Mouse (Mus musculus): ENCODE results near the gene Tmbim6. TPM values are rescaled to one million over a fixed set of nuclear protein-coding genes. Genes with fewer than 3 reads are reported as not detected.

The Tmbim6 gene
- polyA plus RNA-seq, 1 experiment from 2014 or later, result 290 TPM

GRCm38 (mm10) chr15:99420521-99421014 lies 27.9 kb downstream of the Tmbim6 start:
- H3K36me3 ChIP-seq (ENCODE audit: control insufficient read depth, insufficient read depth), result 0 out of 2 replicates have a peak, but pooled peaks cover 7% of the 10 kb centered on the region
- peaks cover 23% of the 10 kb centered on the region for H3K4me1 ChIP-seq (ENCODE audit: control insufficient read depth, insufficient read depth, low read length)
- H3K4me3 ChIP-seq (ENCODE audit: low read length), result no peak overlapping the region; the same call in 1 of the 2 replicates
- no peaks in the 10 kb centered on the region for H3K9me3 ChIP-seq (replicated peaks; ENCODE audit: control insufficient read depth, low read length)
- peak overlapping the region; percentile 32; the same call in 1 of the 2 replicates for H3K9ac ChIP-seq (ENCODE audit: low read length)
- H3K27me3 ChIP-seq (ENCODE audit: control insufficient read depth, insufficient read depth, low read length), result no peaks in the 10 kb centered on the region
- peak overlapping the region; percentile 91 for H3K27ac ChIP-seq (ENCODE audit: low read length)
- peak; percentile 59 for ATAC-seq (replicated peaks; ENCODE audit: extremely low read depth, insufficient read depth, low FRiP score)
- H3K4me2 ChIP-seq (ENCODE audit: low read depth, low read length), result peak overlapping the region; percentile 47
- WGBS, result 18% methylated on average over 12 of the region's 12 CpGs

- Histone ChIP-seq H3K4me1 (ENCODE audit: control insufficient read depth, insufficient read depth, low read length) (peaks cover 23% of the 10 kb centered on the region), H3K36me3 (ENCODE audit: control insufficient read depth, insufficient read depth) (peaks cover 11% of the 10 kb centered on the region), H3K4me3 (ENCODE audit: low read length) (no peak overlapping the region), H3K9ac (ENCODE audit: low read length) (no peak overlapping the region), H3K4me2 (ENCODE audit: low read depth, low read length) (peak overlapping the region; percentile 47), H3K27me3 (ENCODE audit: control insufficient read depth, insufficient read depth, low read length) (no peaks in the 10 kb centered on the region), H3K27ac (ENCODE audit: low read length) (peak overlapping the region; percentile 91), H3K9me3 (replicated peaks; ENCODE audit: control insufficient read depth, low read length) (no peaks in the 10 kb centered on the region)
- ATAC-seq (replicated peaks; ENCODE audit: extremely low read depth, insufficient read depth, low FRiP score), result no peak
- WGBS, result 61% methylated on average over 9 of the region's 9 CpGs
Observed at GRCm38 (mm10) chr15:99421152-99421551, 28.5 kb downstream of the Tmbim6 start.

- WGBS, result 66% methylated on average over 8 of the region's 8 CpGs
- peaks cover 23% of the 10 kb centered on the region for H3K4me1 ChIP-seq (ENCODE audit: control insufficient read depth, insufficient read depth, low read length)
- peak overlapping the region; percentile 91 for H3K27ac ChIP-seq (ENCODE audit: low read length)
- ATAC-seq (replicated peaks; ENCODE audit: extremely low read depth, insufficient read depth, low FRiP score), result no peak
- H3K9ac ChIP-seq (ENCODE audit: low read length), result no peak overlapping the region
- peaks cover 15% of the 10 kb centered on the region for H3K36me3 ChIP-seq (ENCODE audit: control insufficient read depth, insufficient read depth)
- no peak overlapping the region for H3K4me3 ChIP-seq (ENCODE audit: low read length)
- H3K9me3 ChIP-seq (replicated peaks; ENCODE audit: control insufficient read depth, low read length), result no peaks in the 10 kb centered on the region
- H3K27me3 ChIP-seq (ENCODE audit: control insufficient read depth, insufficient read depth, low read length), result no peaks in the 10 kb centered on the region
- H3K4me2 ChIP-seq (ENCODE audit: low read depth, low read length), result no peak overlapping the region
Observed at GRCm38 (mm10) chr15:99421676-99422075, 29.0 kb downstream of the Tmbim6 start.

GRCm38 (mm10) chr15:99422551-99422950 lies 29.9 kb downstream of the Tmbim6 start:
- Histone ChIP-seq H3K9me3 (replicated peaks; ENCODE audit: control insufficient read depth, low read length) (no peaks in the 10 kb centered on the region), H3K36me3 (ENCODE audit: control insufficient read depth, insufficient read depth) (peaks cover 22% of the 10 kb centered on the region), H3K4me3 (ENCODE audit: low read length) (no peak overlapping the region), H3K4me2 (ENCODE audit: low read depth, low read length) (no peak overlapping the region), H3K27me3 (ENCODE audit: control insufficient read depth, insufficient read depth, low read length) (no peaks in the 10 kb centered on the region), H3K27ac (ENCODE audit: low read length) (no peak overlapping the region), H3K4me1 (ENCODE audit: control insufficient read depth, insufficient read depth, low read length) (peaks cover 18% of the 10 kb centered on the region), H3K9ac (ENCODE audit: low read length) (no peak overlapping the region)
- no peak for ATAC-seq (replicated peaks; ENCODE audit: extremely low read depth, insufficient read depth, low FRiP score)
- WGBS, result 88% methylated on average over 23 of the region's 23 CpGs

GRCm38 (mm10) chr15:99423131-99423530 lies 30.4 kb downstream of the Tmbim6 start:
- Histone ChIP-seq H3K4me1 (ENCODE audit: control insufficient read depth, insufficient read depth, low read length) (peaks cover 12% of the 10 kb centered on the region), H3K4me2 (ENCODE audit: low read depth, low read length) (no peak overlapping the region), H3K27me3 (ENCODE audit: control insufficient read depth, insufficient read depth, low read length) (no peaks in the 10 kb centered on the region), H3K9me3 (replicated peaks; ENCODE audit: control insufficient read depth, low read length) (no peaks in the 10 kb centered on the region), H3K9ac (ENCODE audit: low read length) (no peak overlapping the region), H3K4me3 (ENCODE audit: low read length) (no peak overlapping the region), H3K27ac (ENCODE audit: low read length) (no peak overlapping the region), H3K36me3 (ENCODE audit: control insufficient read depth, insufficient read depth) (peaks cover 25% of the 10 kb centered on the region)
- no peak for ATAC-seq (replicated peaks; ENCODE audit: extremely low read depth, insufficient read depth, low FRiP score)
- WGBS, result 95% methylated on average over 10 of the region's 10 CpGs

- no peak overlapping the region for H3K4me2 ChIP-seq (ENCODE audit: low read depth, low read length)
- no peak overlapping the region for H3K27ac ChIP-seq (ENCODE audit: low read length)
- H3K9ac ChIP-seq (ENCODE audit: low read length), result no peak overlapping the region
- ATAC-seq (replicated peaks; ENCODE audit: extremely low read depth, insufficient read depth, low FRiP score), result no peak
- H3K27me3 ChIP-seq (ENCODE audit: control insufficient read depth, insufficient read depth, low read length), result no peaks in the 10 kb centered on the region
- WGBS, result 89% methylated on average over 9 of the region's 9 CpGs
- no peak overlapping the region for H3K4me3 ChIP-seq (ENCODE audit: low read length)
- no peaks in the 10 kb centered on the region for H3K9me3 ChIP-seq (replicated peaks; ENCODE audit: control insufficient read depth, low read length)
- H3K4me1 ChIP-seq (ENCODE audit: control insufficient read depth, insufficient read depth, low read length), result peaks cover 12% of the 10 kb centered on the region
- peaks cover 29% of the 10 kb centered on the region for H3K36me3 ChIP-seq (ENCODE audit: control insufficient read depth, insufficient read depth)
Observed at GRCm38 (mm10) chr15:99423884-99424283, 31.2 kb downstream of the Tmbim6 start.

GRCm38 (mm10) chr15:99430394-99430793 lies 37.7 kb downstream of the Tmbim6 start:
- ATAC-seq (replicated peaks; ENCODE audit: extremely low read depth, insufficient read depth, low FRiP score), result no peak
- H3K27me3 ChIP-seq (ENCODE audit: control insufficient read depth, insufficient read depth, low read length), result no peaks in the 10 kb centered on the region
- H3K4me3 ChIP-seq (ENCODE audit: low read length), result no peak overlapping the region
- H3K27ac ChIP-seq (ENCODE audit: low read length), result no peak overlapping the region; the same call in 1 of the 2 replicates
- H3K9me3 ChIP-seq (replicated peaks; ENCODE audit: control insufficient read depth, low read length), result no peaks in the 10 kb centered on the region
- 71% methylated on average over 8 of the region's 8 CpGs for WGBS
- H3K36me3 ChIP-seq (ENCODE audit: control insufficient read depth, insufficient read depth), result peaks cover 40% of the 10 kb centered on the region
- H3K9ac ChIP-seq (ENCODE audit: low read length), result no peak overlapping the region
- no peak overlapping the region for H3K4me2 ChIP-seq (ENCODE audit: low read depth, low read length)
- H3K4me1 ChIP-seq (ENCODE audit: control insufficient read depth, insufficient read depth, low read length), result peaks cover 24% of the 10 kb centered on the region

- ATAC-seq (replicated peaks; ENCODE audit: extremely low read depth, insufficient read depth, low FRiP score), result no peak
- Histone ChIP-seq H3K27me3 (ENCODE audit: control insufficient read depth, insufficient read depth, low read length) (no peaks in the 10 kb centered on the region), H3K9ac (ENCODE audit: low read length) (no peak overlapping the region), H3K9me3 (replicated peaks; ENCODE audit: control insufficient read depth, low read length) (no peaks in the 10 kb centered on the region), H3K27ac (ENCODE audit: low read length) (peak overlapping the region; percentile 5; the same call in 1 of the 2 replicates), H3K4me3 (ENCODE audit: low read length) (no peak overlapping the region), H3K4me1 (ENCODE audit: control insufficient read depth, insufficient read depth, low read length) (peaks cover 28% of the 10 kb centered on the region), H3K36me3 (ENCODE audit: control insufficient read depth, insufficient read depth) (peaks cover 35% of the 10 kb centered on the region), H3K4me2 (ENCODE audit: low read depth, low read length) (no peak overlapping the region)
- WGBS, result 86% methylated on average over 10 of the region's 10 CpGs
Observed at GRCm38 (mm10) chr15:99431063-99431462, 38.4 kb downstream of the Tmbim6 start.

GRCm38 (mm10) chr15:99431504-99431903 lies 38.8 kb downstream of the Tmbim6 start:
- no peaks in the 10 kb centered on the region for H3K9me3 ChIP-seq (replicated peaks; ENCODE audit: control insufficient read depth, low read length)
- H3K4me2 ChIP-seq (ENCODE audit: low read depth, low read length), result no peak overlapping the region
- no peak overlapping the region for H3K9ac ChIP-seq (ENCODE audit: low read length)
- 60% methylated on average over 7 of the region's 7 CpGs for WGBS
- no peak overlapping the region for H3K4me3 ChIP-seq (ENCODE audit: low read length)
- no peak overlapping the region for H3K27ac ChIP-seq (ENCODE audit: low read length)
- ATAC-seq (replicated peaks; ENCODE audit: extremely low read depth, insufficient read depth, low FRiP score), result no peak
- peaks cover 28% of the 10 kb centered on the region for H3K4me1 ChIP-seq (ENCODE audit: control insufficient read depth, insufficient read depth, low read length)
- H3K27me3 ChIP-seq (ENCODE audit: control insufficient read depth, insufficient read depth, low read length), result no peaks in the 10 kb centered on the region
- H3K36me3 ChIP-seq (ENCODE audit: control insufficient read depth, insufficient read depth), result peaks cover 32% of the 10 kb centered on the region
